Mouse (Mus musculus) small intestine, adult 2 months (tissue): Measurements from ENCODE around the gene Arpc2.

ENCODE experiments used
- CTCF ChIP-seq: fragments of 200-500 bp; IDR thresholded peaks from 2 replicates; pipeline ENCODE4 v1.5.1; 2012; ENCODE audit warnings: low read depth, mild to moderate bottlenecking, control low read depth, inconsistent platforms, low read length, moderate library complexity, mixed read lengths; ENCODE audit not compliant: insufficient replicate concordance, insufficient read length; ENCODE audit errors: extremely low read depth
- POLR2A ChIP-seq: fragments of 200-500 bp; IDR thresholded peaks from 2 replicates; pipeline ENCODE4 v1.6.1; 2012; ENCODE audit warnings: low read depth, mild to moderate bottlenecking, control low read depth, inconsistent platforms, low read length, moderate library complexity

DNA sequence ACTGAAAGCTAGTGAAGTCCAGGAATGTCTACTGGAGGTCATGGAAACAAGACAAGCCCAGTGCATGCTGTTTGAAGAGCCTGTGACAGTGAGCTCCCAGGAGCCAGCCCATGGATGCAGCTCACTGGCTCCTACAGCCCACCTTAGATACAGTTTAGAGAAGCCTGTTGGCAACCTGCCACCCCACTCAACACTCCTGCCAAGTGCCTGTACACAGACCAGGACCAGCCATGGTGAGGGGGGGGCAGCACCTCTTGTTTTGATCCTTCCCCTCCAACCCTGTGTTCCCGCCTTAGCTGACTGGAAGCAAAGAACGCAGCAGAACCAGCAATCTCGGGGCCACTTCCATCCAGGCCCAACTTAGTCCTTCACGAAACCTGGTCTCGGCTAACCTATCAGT is 54.3 kb downstream of the Arpc2 start:
- TF ChIP-seq CTCF: no peak
- TF ChIP-seq POLR2A: no peak
